18 mouse cellular contexts compared by ENCODE assay signal in genomic region chr2:102156460-102156859, GRCm38 (mm10). TPM values are rescaled to one million over a fixed set of nuclear protein-coding genes. Genes with fewer than 3 reads are reported as not detected.
DNase-seq lines count a peak whose midpoint lies in the region; ATAC-seq and TF ChIP-seq lines count a peak whose summit lies in the region.
"Had no signal": no experiment of that assay in that cellular context is flagged by ENCODE, and none has a peak within 500 bp of the region (broad histone marks: within the 10 kb centered on the region; RNA-seq: fewer than 3 reads in every experiment).

No protein-coding gene starts in this region.

- WGBS in neural tube, embryonic 11.5 days = 37% methylated on average over 9 of the region's 9 CpGs
- WGBS in midbrain, embryonic 12.5 days = 55% methylated on average over 9 of the region's 9 CpGs

- H3K27ac ChIP-seq in gastrocnemius, adult 2 months = 0 out of 2 replicates have a peak overlapping the region, but pooled peaks have one; percentile 35
- H3K27ac ChIP-seq in neural tube, embryonic 11.5 days (ENCODE audit: low read depth, low read length) = no peak overlapping the region
- peak overlapping the region; percentile 35 for H3K27ac ChIP-seq in midbrain, embryonic 12.5 days (replicated peaks)
- H3K27ac ChIP-seq: heart, embryonic 10.5 days; liver, embryonic 13.5 days; stomach, embryonic 15.5 days had no signal

- intact Hi-C loops in gastrocnemius, adult 2 months (cut with DNase I) = no loop called here
- intact Hi-C loops in heart, postnatal 14 days (cut with DNase I) = no loop called here

- no peaks in the 10 kb centered on the region for H3K9me3 ChIP-seq in neural tube, embryonic 11.5 days (ENCODE audit: control insufficient read depth, low read length)
- no peaks in the 10 kb centered on the region for H3K9me3 ChIP-seq in midbrain, embryonic 12.5 days
- H3K9me3 ChIP-seq: heart, embryonic 10.5 days; liver, embryonic 13.5 days; stomach, embryonic 15.5 days had no signal

- no peak overlapping the region for H3K9ac ChIP-seq in neural tube, embryonic 11.5 days (ENCODE audit: low read length)
- H3K9ac ChIP-seq in midbrain, embryonic 12.5 days (replicated peaks) = no peak overlapping the region
- H3K9ac ChIP-seq: liver, embryonic 13.5 days; stomach, embryonic 15.5 days had no signal

- H3K4me2 ChIP-seq in neural tube, embryonic 11.5 days (ENCODE audit: low read depth) = no peak overlapping the region
- no peak overlapping the region for H3K4me2 ChIP-seq in midbrain, embryonic 12.5 days (replicated peaks)
- H3K4me2 ChIP-seq: liver, embryonic 13.5 days; stomach, embryonic 15.5 days had no signal

- H3K27me3 ChIP-seq in neural tube, embryonic 11.5 days (ENCODE audit: control insufficient read depth, insufficient read depth, low read length) = no peaks in the 10 kb centered on the region
- no peaks in the 10 kb centered on the region for H3K27me3 ChIP-seq in midbrain, embryonic 12.5 days
- H3K27me3 ChIP-seq: liver, embryonic 13.5 days; stomach, embryonic 15.5 days had no signal

- H3K4me3 ChIP-seq in gastrocnemius, adult 2 months = no peak overlapping the region
- no peak overlapping the region for H3K4me3 ChIP-seq in neural tube, embryonic 11.5 days (ENCODE audit: low read depth, low read length)
- no peak overlapping the region for H3K4me3 ChIP-seq in midbrain, embryonic 12.5 days
- H3K4me3 ChIP-seq: heart, embryonic 10.5 days; liver, embryonic 13.5 days; stomach, embryonic 15.5 days had no signal

- H3K4me1 ChIP-seq in neural tube, embryonic 11.5 days (ENCODE audit: control insufficient read depth, insufficient read depth, low read length) = peaks cover 17% of the 10 kb centered on the region
- peaks cover 16% of the 10 kb centered on the region for H3K4me1 ChIP-seq in midbrain, embryonic 12.5 days

- no peak for TF ChIP-seq CTCF in gastrocnemius, adult 2 months (IDR thresholded peaks at IDR 0.05)

- no peak for ATAC-seq in neural tube, embryonic 11.5 days (ENCODE audit: insufficient read depth, low FRiP score, low TSS enrichment)
- ATAC-seq in midbrain, embryonic 12.5 days (ENCODE audit: low FRiP score, low read depth) = no peak; the same call in 1 of the 2 replicates
- ATAC-seq: CD4-positive, CD25-positive, alpha-beta regulatory T cell, adult 4 months had no signal

- no peaks in the 10 kb centered on the region for H3K36me3 ChIP-seq in neural tube, embryonic 11.5 days (ENCODE audit: control insufficient read depth, insufficient read depth, low read length)
- H3K36me3 ChIP-seq in midbrain, embryonic 12.5 days = peaks cover 3% of the 10 kb centered on the region; the same call in 1 of the 2 replicates
- H3K36me3 ChIP-seq: heart, embryonic 10.5 days; liver, embryonic 13.5 days; stomach, embryonic 15.5 days had no signal

- no peak for DNase-seq in gastrocnemius, adult 2 months
- DNase-seq in gastrocnemius, adult 18-20 months (ENCODE audit: low spot score) = no peak
- DNase-seq in neural tube, embryonic 11.5 days (ENCODE audit: low spot score) = peak; percentile 29
- no peak for DNase-seq in neural tube, embryonic 10.5 days (ENCODE audit: extremely low spot score, low spot score)
- peak; percentile 72 for DNase-seq in retina, postnatal 1 day
- no peak for DNase-seq in heart, postnatal 14 days
- no peak for DNase-seq in urinary bladder, adult 18-20 months (ENCODE audit: low spot score in 2 of 2)
- DNase-seq: cerebellum, adult 18-20 months; gastrocnemius, postnatal 14 days; heart, postnatal 36 days; liver, embryonic 13.5 days; lung, postnatal 14 days; right cerebral cortex, postnatal 25 days; thymus, postnatal 36 days had no signal

RNA-seq across cellular contexts. Expression of gene Ldlrad3, which starts 29.7 kb away (rescaled TPM):
- 1 to 10 TPM; 4.5 to 5.9 TPM for total RNA-seq in gastrocnemius, adult 2 months (2021)
- 1 to 10 TPM; 2.9 to 4.9 TPM for total RNA-seq in gastrocnemius, adult 18-20 months (2021)
- 56.2 and 64.9 TPM in 2 replicates for polyA plus RNA-seq in neural tube, embryonic 11.5 days (2014; fragmentation: Nextera tagmentation; extraction: Ambion mirVana)
- 58.8 and 60.0 TPM in 2 replicates for polyA plus RNA-seq in midbrain, embryonic 12.5 days (2016; fragmentation: Nextera tagmentation; extraction: Ambion mirVana)
- total RNA-seq in heart, postnatal 14 days (2021) = 1 to 10 TPM; 6.0 to 6.6 TPM

Comparison
In these comparisons a context has a peak if more than half of its experiments do, and no peak if none do; other contexts are left out.
1. DNase-seq: peak in neural tube, embryonic 11.5 days (single experiment) and retina, postnatal 1 day (single experiment); none in gastrocnemius, adult 2 months (single experiment), gastrocnemius, adult 18-20 months (single experiment), neural tube, embryonic 10.5 days (single experiment), heart, postnatal 14 days (0 of 2) and urinary bladder, adult 18-20 months (0 of 2).